Mouse (Mus musculus): ENCODE measurements around the gene Leo1. TPM values are rescaled to one million over a fixed set of nuclear protein-coding genes. Genes with fewer than 3 reads are reported as not detected.
"Not testable (repeated sequence)": the region's sequence is repeated elsewhere in the genome, so short reads cannot be mapped to it uniquely, and the experiment has no call there.

The Leo1 gene
- polyA plus RNA-seq, 1 experiment: 1.0 TPM

DNA sequence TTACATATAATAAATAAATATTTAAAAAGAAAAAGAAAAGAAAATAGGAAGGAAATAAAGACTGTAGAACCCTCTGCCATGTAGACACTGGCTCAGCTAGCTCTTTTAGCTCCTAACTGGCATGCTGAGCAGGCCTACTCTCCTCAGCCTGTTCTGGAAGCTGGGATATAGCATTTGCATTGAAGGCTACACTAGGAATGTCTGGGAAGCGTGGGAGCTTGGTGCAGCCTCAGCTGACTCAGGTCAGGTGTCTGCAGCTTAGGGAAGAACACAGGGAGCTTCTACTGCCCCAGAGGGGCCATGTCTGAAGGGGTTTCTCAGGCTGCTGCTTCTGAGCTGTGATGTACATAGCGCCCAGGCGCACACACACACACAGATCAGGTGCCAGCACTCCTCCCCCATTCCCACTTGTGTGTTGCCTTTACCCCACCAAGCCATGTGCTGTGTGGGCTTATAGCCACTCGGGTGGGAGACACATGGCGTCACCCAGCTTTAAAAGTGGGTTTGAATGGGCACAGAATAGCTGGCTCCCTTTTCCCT is 39.3 kb downstream of the Leo1 start:
- Histone ChIP-seq H3K27me3 (ENCODE audit: control insufficient read depth) (no peaks in the 10 kb centered on the region), H3K9me3 (ENCODE audit: control insufficient read depth, low read length) (no peaks in the 10 kb centered on the region), H3K4me1 (ENCODE audit: control insufficient read depth) (no peaks in the 10 kb centered on the region), H3K36me3 (ENCODE audit: control insufficient read depth) (no peaks in the 10 kb centered on the region), H3K4me3 (replicated peaks) (no peak overlapping the region)
- TF ChIP-seq GATA1 (IDR thresholded peaks at IDR 0.05; ENCODE audit: low read length): no peak

- no peak for TF ChIP-seq TAL1 (IDR thresholded peaks at IDR 0.05; ENCODE audit: low read length)
- TF ChIP-seq GATA1 (IDR thresholded peaks at IDR 0.05; ENCODE audit: low read length): no peak
- H3K36me3 ChIP-seq (ENCODE audit: control insufficient read depth): no peaks in the 10 kb centered on the region
- H3K27me3 ChIP-seq (ENCODE audit: control insufficient read depth): no peaks in the 10 kb centered on the region
- H3K4me1 ChIP-seq (ENCODE audit: control insufficient read depth): no peaks in the 10 kb centered on the region
- H3K4me3 ChIP-seq (replicated peaks): no peak overlapping the region
- peaks cover 2% of the 10 kb centered on the region; the same call in 1 of the 2 replicates for H3K9me3 ChIP-seq (ENCODE audit: control insufficient read depth, low read length)
Observed at GRCm38 (mm10) chr9:75485231-75485630, 43.9 kb downstream of the Leo1 start.

- not testable (repeated sequence) for H3K27me3 ChIP-seq (ENCODE audit: control insufficient read depth); H3K4me3 ChIP-seq (replicated peaks); H3K9me3 ChIP-seq (ENCODE audit: control insufficient read depth, low read length); H3K36me3 ChIP-seq (ENCODE audit: control insufficient read depth); H3K4me1 ChIP-seq (ENCODE audit: control insufficient read depth)
Observed at GRCm38 (mm10) chr9:75488255-75488654, 46.9 kb downstream of the Leo1 start.

GRCm38 (mm10) chr9:75494407-75495005 is 53.2 kb downstream of the Leo1 start:
- Histone ChIP-seq H3K36me3 (ENCODE audit: control insufficient read depth) (peaks cover 14% of the 10 kb centered on the region), H3K27me3 (ENCODE audit: control insufficient read depth) (no peaks in the 10 kb centered on the region), H3K9me3 (ENCODE audit: control insufficient read depth, low read length) (no peaks in the 10 kb centered on the region), H3K4me1 (ENCODE audit: control insufficient read depth) (no peaks in the 10 kb centered on the region), H3K4me3 (replicated peaks) (no peak overlapping the region)
- TF ChIP-seq GATA1 (IDR thresholded peaks at IDR 0.05; ENCODE audit: low read length) (no peak), TAL1 (IDR thresholded peaks at IDR 0.05; ENCODE audit: low read length) (no peak)

- no peaks in the 10 kb centered on the region for H3K9me3 ChIP-seq (ENCODE audit: control insufficient read depth, low read length)
- H3K27me3 ChIP-seq (ENCODE audit: control insufficient read depth): no peaks in the 10 kb centered on the region
- H3K4me3 ChIP-seq (replicated peaks): no peak overlapping the region
- TF ChIP-seq TAL1 (IDR thresholded peaks at IDR 0.05; ENCODE audit: low read length) (no peak), GATA1 (IDR thresholded peaks at IDR 0.05; ENCODE audit: low read length) (no peak)
- H3K36me3 ChIP-seq (ENCODE audit: control insufficient read depth): peaks cover 15% of the 10 kb centered on the region
- H3K4me1 ChIP-seq (ENCODE audit: control insufficient read depth): no peaks in the 10 kb centered on the region
Observed at GRCm38 (mm10) chr9:75495945-75496344, 54.6 kb downstream of the Leo1 start.

DNA sequence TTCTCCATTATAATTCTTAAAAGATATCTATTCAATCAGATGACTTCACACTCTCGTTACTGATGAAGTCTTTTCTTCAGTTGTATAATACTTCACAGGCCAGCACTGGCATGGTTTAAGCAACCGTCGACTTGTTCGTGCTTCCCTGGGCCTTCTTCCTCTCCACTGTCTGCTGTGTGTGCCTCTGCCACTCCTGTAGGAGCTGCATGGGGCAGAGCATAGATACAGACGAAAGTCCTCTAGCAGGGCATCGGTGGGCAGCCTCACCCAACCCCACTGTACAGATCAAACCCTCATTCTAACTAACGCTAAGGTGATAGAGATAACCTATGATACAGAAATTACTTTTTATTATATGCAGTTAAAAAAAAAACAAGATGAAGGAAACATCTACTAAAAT is 57.2 kb downstream of the Leo1 start:
- TF ChIP-seq TAL1 (IDR thresholded peaks at IDR 0.05; ENCODE audit: low read length) (no peak), GATA1 (IDR thresholded peaks at IDR 0.05; ENCODE audit: low read length) (no peak)
- Histone ChIP-seq H3K4me1 (ENCODE audit: control insufficient read depth) (no peaks in the 10 kb centered on the region), H3K36me3 (ENCODE audit: control insufficient read depth) (peaks cover 30% of the 10 kb centered on the region), H3K9me3 (ENCODE audit: control insufficient read depth, low read length) (no peaks in the 10 kb centered on the region), H3K27me3 (ENCODE audit: control insufficient read depth) (no peaks in the 10 kb centered on the region), H3K4me3 (replicated peaks) (no peak overlapping the region)

DNA sequence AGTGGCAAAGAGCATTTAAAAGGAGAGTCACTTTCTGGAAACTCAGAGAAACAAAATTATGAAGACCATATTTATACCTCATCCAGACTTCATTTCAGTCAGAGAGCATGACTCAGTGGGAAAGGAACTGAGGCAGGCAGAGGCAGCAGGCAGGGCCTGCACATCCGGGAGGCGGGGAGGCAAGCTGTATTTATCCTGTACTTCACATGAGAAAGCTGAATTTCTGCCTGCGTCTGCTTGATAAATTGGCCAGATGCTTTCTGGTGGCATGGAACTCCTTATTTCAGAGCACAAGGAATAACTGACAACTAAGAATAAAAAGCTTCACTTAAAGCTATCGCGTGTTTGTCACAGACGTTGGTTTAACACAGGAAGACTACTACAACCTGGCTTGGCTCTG is 63.0 kb downstream of the Leo1 start:
- Histone ChIP-seq H3K36me3 (ENCODE audit: control insufficient read depth) (peaks cover 60% of the 10 kb centered on the region), H3K9me3 (ENCODE audit: control insufficient read depth, low read length) (no peaks in the 10 kb centered on the region), H3K4me3 (replicated peaks) (no peak overlapping the region), H3K4me1 (ENCODE audit: control insufficient read depth) (no peaks in the 10 kb centered on the region), H3K27me3 (ENCODE audit: control insufficient read depth) (no peaks in the 10 kb centered on the region)
- TF ChIP-seq GATA1 (IDR thresholded peaks at IDR 0.05; ENCODE audit: low read length): no peak
- TF ChIP-seq TAL1 (IDR thresholded peaks at IDR 0.05; ENCODE audit: low read length): no peak

DNA sequence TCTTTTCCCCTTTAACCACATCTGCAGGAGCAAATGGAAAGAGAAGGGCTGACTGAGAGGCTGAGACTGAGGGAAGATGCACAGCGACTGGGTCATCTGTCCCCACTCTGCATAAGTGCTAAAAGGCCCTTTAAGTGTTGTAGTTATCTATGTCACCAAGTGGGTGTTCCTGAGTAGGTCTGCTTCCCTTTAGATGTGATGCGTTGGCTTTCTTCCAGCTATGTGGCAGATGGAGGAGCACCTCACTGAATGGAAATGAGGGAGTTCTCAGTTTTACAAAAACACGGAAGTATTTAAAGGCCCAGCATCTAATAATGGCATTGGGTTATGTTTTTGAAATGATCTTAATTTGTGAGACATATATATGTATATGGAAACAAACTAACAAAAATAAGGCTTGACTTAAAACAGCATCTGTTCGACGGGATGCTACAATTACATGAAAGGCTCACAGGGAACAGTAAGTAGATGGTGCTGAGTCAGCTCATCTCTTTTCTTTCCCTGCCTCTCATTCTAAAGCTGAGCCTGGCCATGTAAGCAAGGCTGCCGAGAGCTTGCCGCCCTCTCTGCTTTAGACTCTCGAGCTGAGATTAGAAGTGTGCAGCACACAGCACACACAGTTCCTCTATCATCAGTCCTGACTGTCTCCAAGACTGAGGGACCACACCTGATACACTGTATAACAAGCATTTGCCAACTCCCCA is 70.1 kb downstream of the Leo1 start:
- H3K4me1 ChIP-seq (ENCODE audit: control insufficient read depth): no peaks in the 10 kb centered on the region
- no peaks in the 10 kb centered on the region for H3K9me3 ChIP-seq (ENCODE audit: control insufficient read depth, low read length)
- peaks cover 72% of the 10 kb centered on the region for H3K36me3 ChIP-seq (ENCODE audit: control insufficient read depth)
- H3K27me3 ChIP-seq (ENCODE audit: control insufficient read depth): no peaks in the 10 kb centered on the region
- TF ChIP-seq TAL1 (IDR thresholded peaks at IDR 0.05; ENCODE audit: low read length): no peak
- TF ChIP-seq GATA1 (IDR thresholded peaks at IDR 0.05; ENCODE audit: low read length): no peak
- H3K4me3 ChIP-seq (replicated peaks): no peak overlapping the region

- H3K4me1 ChIP-seq (ENCODE audit: control insufficient read depth): no peaks in the 10 kb centered on the region
- TF ChIP-seq GATA1 (IDR thresholded peaks at IDR 0.05; ENCODE audit: low read length) (no peak), TAL1 (IDR thresholded peaks at IDR 0.05; ENCODE audit: low read length) (no peak)
- no peaks in the 10 kb centered on the region for H3K27me3 ChIP-seq (ENCODE audit: control insufficient read depth)
- H3K4me3 ChIP-seq (replicated peaks): no peak overlapping the region
- H3K36me3 ChIP-seq (ENCODE audit: control insufficient read depth): peaks cover 45% of the 10 kb centered on the region
- no peaks in the 10 kb centered on the region for H3K9me3 ChIP-seq (ENCODE audit: control insufficient read depth, low read length)
Observed at GRCm38 (mm10) chr9:75515464-75516113, 74.3 kb downstream of the Leo1 start.

Other genes with a start within 250 kb of the Leo1 start
- not detected in 2 replicates for gene Myo5c, start 209.5 kb upstream of the Leo1 start, polyA plus RNA-seq (2012)
- gene Gnb5, start 135.2 kb upstream of the Leo1 start, polyA plus RNA-seq (2012): not detected in 2 replicates
- not detected in 2 replicates for gene Bcl2l10, start 93.8 kb upstream of the Leo1 start, polyA plus RNA-seq (2012)
- gene Mapk6, start 31.5 kb upstream of the Leo1 start, polyA plus RNA-seq (2012): 0.11 and 0.17 TPM in 2 replicates
- 0.56 and 0.65 TPM in 2 replicates for gene Tmod3, start 118.1 kb downstream of the Leo1 start, polyA plus RNA-seq (2012)
- not detected in 2 replicates for gene Tmod2, start 169.8 kb downstream of the Leo1 start, polyA plus RNA-seq (2012)
- not detected in 2 replicates for gene Lysmd2, start 184.2 kb downstream of the Leo1 start, polyA plus RNA-seq (2012)
- not detected in 2 replicates for gene Scg3, start 242.5 kb downstream of the Leo1 start, polyA plus RNA-seq (2012)